Mouse (Mus musculus) heart, postnatal 36 days (tissue): Measurements from ENCODE around the gene Il6st. TPM values are rescaled to one million over a fixed set of nuclear protein-coding genes. Genes with fewer than 3 reads are reported as not detected.

Experiments used
- total RNA-seq, 2 experiments: library from RNA; stranded (reverse); gene quantifications; 2 replicates each; pipeline ENCODE4 v1.2.3; 2021

Il6st gene
- total RNA-seq, 2 experiments from 2014 or later: 203 to 252 TPM

Other genes starting within 250 kb of the Il6st start
- under 1 TPM; 0.92 to 1.00 TPM for gene Ankrd55, start 175.6 kb upstream of the Il6st start, total RNA-seq
- not detected for gene Il31ra, start 130.3 kb downstream of the Il6st start, total RNA-seq
- gene Ddx4, start 188.4 kb downstream of the Il6st start, total RNA-seq: under 1 TPM in 1 of 2 experiments, not detected in 1; 0.14 TPM
- 10 to 100 TPM in 1 of 2 experiments, 1 to 10 TPM in 1; 9.8 to 12.1 TPM for gene Slc38a9, start 196.7 kb downstream of the Il6st start, total RNA-seq